Mouse (Mus musculus) heart, embryonic 16.5 days (tissue): ENCODE results near the gene Kiss1r. TPM values are rescaled to one million over a fixed set of nuclear protein-coding genes. Genes with fewer than 3 reads are reported as not detected.

Source experiments
- ATAC-seq: fragments of 200-750 bp; cut with Nextera tagmentation; replicated peaks from 2 replicates; pipeline ENCODE4 v1.8.0; 2017; ENCODE audit warnings: moderate number of reproducible peaks; ENCODE audit not compliant: insufficient read depth, low FRiP score; ENCODE audit errors: extremely low read depth
- H3K27ac ChIP-seq: fragments of 300-500 bp; sonication (generic); 2 replicates; pipeline ENCODE4 v1.5.1; 2014; ENCODE audit warnings: mild to moderate bottlenecking, low read length, control low read depth, moderate library complexity
- H3K27me3 ChIP-seq: fragments of 300-500 bp; sonication (generic); 2 replicates; pipeline ENCODE4 v1.6.1; 2014; ENCODE audit warnings: low read length, mixed read lengths; ENCODE audit not compliant: control insufficient read depth, insufficient read depth
- H3K36me3 ChIP-seq: fragments of 300-500 bp; sonication (generic); 2 replicates; pipeline ENCODE4 v1.6.1; 2014; ENCODE audit not compliant: control insufficient read depth, insufficient read depth
- H3K4me1 ChIP-seq: fragments of 300-500 bp; sonication (generic); 2 replicates; pipeline ENCODE4 v1.6.1; 2014; ENCODE audit warnings: low read length, mixed read lengths; ENCODE audit not compliant: control insufficient read depth, insufficient read depth
- H3K4me2 ChIP-seq: fragments of 300-500 bp; sonication (generic); 2 replicates; pipeline ENCODE4 v1.6.1; 2014; ENCODE audit warnings: low read depth, mild to moderate bottlenecking, control low read depth, low read length
- H3K4me3 ChIP-seq: fragments of 300-500 bp; sonication (generic); 2 replicates; pipeline ENCODE4 v1.5.1; 2014; ENCODE audit warnings: mild to moderate bottlenecking, control low read depth, low read length
- H3K9ac ChIP-seq: fragments of 300-500 bp; sonication (generic); 2 replicates; pipeline ENCODE4 v1.6.1; 2014; ENCODE audit warnings: low read length, control low read depth
- H3K9me3 ChIP-seq: fragments of 300-500 bp; sonication (generic); replicated peaks from 2 replicates; pipeline ENCODE4 v1.6.1; 2016; ENCODE audit warnings: low read length; ENCODE audit not compliant: control insufficient read depth
- WGBS: fragments of 180-500 bp; shearing (Covaris S2); extraction: QIAGEN DNeasy Blood & Tissue Kit; methylation state at CpG from one replicate; pipeline ENCODE4 v1.1.7; 2014; 5-methylcytosine and 5-hydroxymethylcytosine counted together
- polyA plus RNA-seq: library from polyadenylated mRNA; unstranded; fragments of >200 nt; fragmentation: Nextera tagmentation; extraction: Ambion mirVana; gene quantifications from 2 replicates; pipeline ENCODE4 v1.2.1, GENCODE M21; 2015

The Kiss1r gene
- polyA plus RNA-seq, 1 experiment from 2014 or later, result 0.64 TPM

- no peak for ATAC-seq
- peak overlapping the region; percentile 14 for H3K9ac ChIP-seq
- peaks cover 52% of the 10 kb centered on the region for H3K4me1 ChIP-seq
These were observed 1.7 kb downstream of the Kiss1r start for GRCm38 (mm10) chr10:79918231-79919078.

GRCm38 (mm10) chr10:79919251-79919849 is 2.6 kb downstream of the Kiss1r start:
- 5% methylated on average over 21 of the region's 21 CpGs for whole genome bisulfite sequencing
- no peak for ATAC-seq

More at GRCm38 (mm10) chr10:79918231-79919078, 1.7 kb downstream of the Kiss1r start:
- WGBS, result 8% methylated on average over 34 of the region's 35 CpGs
- Histone ChIP-seq H3K27me3 (peaks cover 57% of the 10 kb centered on the region), H3K36me3 (no peaks in the 10 kb centered on the region), H3K27ac (no peak overlapping the region), H3K4me2 (peak overlapping the region; percentile 50), H3K9me3 (no peaks in the 10 kb centered on the region), H3K4me3 (peak overlapping the region; percentile 26)

GRCm38 (mm10) chr10:79920056-79920890 is 3.5 kb downstream of the Kiss1r start:
- Histone ChIP-seq H3K4me1 (peaks cover 34% of the 10 kb centered on the region), H3K4me3 (no peak overlapping the region), H3K27ac (no peak overlapping the region), H3K9ac (no peak overlapping the region), H3K27me3 (peaks cover 57% of the 10 kb centered on the region), H3K9me3 (no peaks in the 10 kb centered on the region), H3K4me2 (no peak overlapping the region), H3K36me3 (no peaks in the 10 kb centered on the region)
- no peak for ATAC-seq
- WGBS, result 28% methylated on average over 26 of the region's 26 CpGs

More at GRCm38 (mm10) chr10:79919251-79919849, 2.6 kb downstream of the Kiss1r start:
- peaks cover 43% of the 10 kb centered on the region for H3K4me1 ChIP-seq
- H3K36me3 ChIP-seq, result no peaks in the 10 kb centered on the region
- H3K27me3 ChIP-seq, result peaks cover 57% of the 10 kb centered on the region
- peak overlapping the region; percentile 28; the same call in 1 of the 2 replicates for H3K4me2 ChIP-seq
- H3K4me3 ChIP-seq, result peak overlapping the region; percentile 16; the same call in 1 of the 2 replicates
- H3K9ac ChIP-seq, result no peak overlapping the region
- no peak overlapping the region for H3K27ac ChIP-seq
- H3K9me3 ChIP-seq, result no peaks in the 10 kb centered on the region

- Histone ChIP-seq H3K4me2 (peak within 1 kb of the TSS; percentile 65), H3K4me3 (peak within 1 kb of the TSS; percentile 42), H3K9me3 (no peaks in the 10 kb centered on the region), H3K27ac (no peak within 1 kb of the TSS), H3K27me3 (peaks cover 57% of the 10 kb centered on the region), H3K9ac (peak within 1 kb of the TSS; percentile 67), H3K4me1 (peaks cover 32% of the 10 kb centered on the region), H3K36me3 (no peaks in the 10 kb centered on the region)
- no peak for ATAC-seq
- WGBS, result 6% methylated on average over 41 of the region's 41 CpGs
These were observed 4.3 kb downstream of the Kiss1r start, which contains the start of gene R3hdm4 for GRCm38 (mm10) chr10:79920958-79921535. Gene R3hdm4 (minus strand): TSS chr10:79921208.

- H3K9me3 ChIP-seq, result no peaks in the 10 kb centered on the region
- H3K9ac ChIP-seq, result peak overlapping the region; percentile 67
- ATAC-seq, result no peak
- WGBS, result 2% methylated on average over 34 of the region's 34 CpGs
- peak overlapping the region; percentile 42 for H3K4me3 ChIP-seq
- no peak overlapping the region for H3K27ac ChIP-seq
- H3K27me3 ChIP-seq, result peaks cover 57% of the 10 kb centered on the region
- no peaks in the 10 kb centered on the region for H3K36me3 ChIP-seq
- H3K4me2 ChIP-seq, result peak overlapping the region; percentile 65
- peaks cover 35% of the 10 kb centered on the region for H3K4me1 ChIP-seq
These were observed 4.8 kb downstream of the Kiss1r start for GRCm38 (mm10) chr10:79921572-79921971.

- ATAC-seq, result no peak
- Histone ChIP-seq H3K4me1 (peaks cover 27% of the 10 kb centered on the region), H3K4me2 (peak overlapping the region; percentile 94), H3K9ac (no peak overlapping the region), H3K27ac (no peak overlapping the region), H3K27me3 (peaks cover 29% of the 10 kb centered on the region), H3K9me3 (no peaks in the 10 kb centered on the region), H3K36me3 (no peaks in the 10 kb centered on the region), H3K4me3 (no peak overlapping the region)
- 12% methylated on average over 29 of the region's 29 CpGs for WGBS
These were observed 8.4 kb downstream of the Kiss1r start for GRCm38 (mm10) chr10:79924998-79925784.

- 7% methylated on average over 14 of the region's 15 CpGs for WGBS
- no peaks in the 10 kb centered on the region for H3K9me3 ChIP-seq
- H3K27ac ChIP-seq, result peak overlapping the region; percentile 61
- H3K4me3 ChIP-seq, result peak overlapping the region; percentile 93
- H3K27me3 ChIP-seq, result peaks cover 22% of the 10 kb centered on the region
- H3K36me3 ChIP-seq, result no peaks in the 10 kb centered on the region
- peak overlapping the region; percentile 94 for H3K4me2 ChIP-seq
- H3K4me1 ChIP-seq, result peaks cover 24% of the 10 kb centered on the region
- ATAC-seq, result no peak
- peak overlapping the region; percentile 79 for H3K9ac ChIP-seq
These were observed 9.2 kb downstream of the Kiss1r start for GRCm38 (mm10) chr10:79925785-79926490.
